Mouse (Mus musculus) lung, postnatal 0 days (tissue): ENCODE results near the gene Cdan1. TPM values are rescaled to one million over a fixed set of nuclear protein-coding genes. Genes with fewer than 3 reads are reported as not detected.

Experiments
- ATAC-seq: fragments of 200-750 bp; cut with Nextera tagmentation; 2 replicates; pipeline ENCODE4 v1.8.0; 2017; ENCODE audit warnings: moderate library complexity
- DNase-seq: peaks from one replicate; pipeline ENCODE4 v3.0.0-alpha.2; 2016; ENCODE audit warnings: low spot score
- H3K27ac ChIP-seq: fragments of 300-500 bp; sonication (generic); 2 replicates; pipeline ENCODE4 v1.5.1; 2014; ENCODE audit warnings: antibody characterized with exemption, mild to moderate bottlenecking, low read length, mixed read lengths
- H3K27me3 ChIP-seq: fragments of 300-500 bp; sonication (generic); replicated peaks from 2 replicates; pipeline ENCODE4 v1.6.1; 2014; ENCODE audit warnings: low read length, mixed read lengths; ENCODE audit not compliant: insufficient read depth
- H3K36me3 ChIP-seq: fragments of 300-500 bp; sonication (generic); 2 replicates; pipeline ENCODE4 v1.6.1; 2014; ENCODE audit warnings: low read length, mixed read lengths; ENCODE audit not compliant: insufficient read depth
- H3K4me1 ChIP-seq: fragments of 300-500 bp; sonication (generic); 2 replicates; pipeline ENCODE4 v1.6.1; 2014; ENCODE audit warnings: antibody characterized with exemption, low read depth, low read length, mixed read lengths; ENCODE audit not compliant: insufficient read depth
- H3K4me2 ChIP-seq: fragments of 300-500 bp; sonication (generic); replicated peaks from 2 replicates; pipeline ENCODE4 v1.6.1; 2014; ENCODE audit warnings: low read depth, mild to moderate bottlenecking, low read length, moderate library complexity, mixed read lengths
- H3K4me3 ChIP-seq: fragments of 300-500 bp; sonication (generic); 2 replicates; pipeline ENCODE4 v1.5.1; 2014; ENCODE audit warnings: low read depth, low read length
- H3K9ac ChIP-seq: fragments of 300-500 bp; sonication (generic); replicated peaks from 2 replicates; pipeline ENCODE4 v1.6.1; 2014; ENCODE audit warnings: low read depth, mild to moderate bottlenecking
- H3K9me3 ChIP-seq: fragments of 300-500 bp; sonication (generic); 2 replicates; pipeline ENCODE4 v1.6.1; 2016; ENCODE audit warnings: low read length, mixed read lengths
- CTCF ChIP-seq: IDR thresholded peaks from 2 replicates; pipeline ENCODE4 v1.5.1; 2016; ENCODE audit warnings: antibody characterized with exemption, mild to moderate bottlenecking
- EP300 ChIP-seq: IDR thresholded peaks from 2 replicates; pipeline ENCODE4 v1.6.1; 2016; ENCODE audit warnings: antibody characterized with exemption, mild to moderate bottlenecking, control low read depth
- WGBS: fragments of 180-500 bp; shearing (Covaris S2); extraction: QIAGEN DNeasy Blood & Tissue Kit; methylation state at CpG from one replicate; pipeline ENCODE4 v1.1.7; 2014; 5-methylcytosine and 5-hydroxymethylcytosine counted together
- polyA plus RNA-seq: library from polyadenylated mRNA; unstranded; fragments of >200 nt; fragmentation: Nextera tagmentation; extraction: Ambion mirVana; gene quantifications from 2 replicates; pipeline ENCODE4 v1.2.1, GENCODE M21; 2015

Cdan1 gene
- polyA plus RNA-seq, 1 experiment from 2014 or later, result 4.0 TPM

- Histone ChIP-seq H3K4me3 (no peak overlapping the region), H3K9me3 (no peaks in the 10 kb centered on the region), H3K4me1 (no peaks in the 10 kb centered on the region), H3K9ac (no peak overlapping the region), H3K36me3 (peaks cover 49% of the 10 kb centered on the region), H3K4me2 (no peak overlapping the region), H3K27ac (no peak overlapping the region), H3K27me3 (no peaks in the 10 kb centered on the region)
- ATAC-seq, result no peak
- WGBS, result 94% methylated on average over 8 of the region's 8 CpGs
- no peak for TF ChIP-seq EP300
- TF ChIP-seq CTCF, result no peak
- no peak for DNase-seq
These were observed 131.4 kb downstream of the Cdan1 start for GRCm38 (mm10) chr2:120718496-120718895.

- Histone ChIP-seq H3K9ac (no peak overlapping the region), H3K4me2 (no peak overlapping the region), H3K4me1 (no peaks in the 10 kb centered on the region), H3K9me3 (no peaks in the 10 kb centered on the region), H3K27ac (no peak overlapping the region), H3K27me3 (no peaks in the 10 kb centered on the region), H3K36me3 (peaks cover 41% of the 10 kb centered on the region), H3K4me3 (no peak overlapping the region)
- no peak for TF ChIP-seq EP300
- TF ChIP-seq CTCF, result no peak
- DNase-seq (no peak), ATAC-seq (no peak)
- WGBS, result 98% methylated on average over 3 of the region's 3 CpGs
These were observed 136.5 kb downstream of the Cdan1 start for GRCm38 (mm10) chr2:120713441-120713840.

- no peak overlapping the region for H3K4me2 ChIP-seq
- no peak for TF ChIP-seq CTCF
- no peak for TF ChIP-seq EP300
- no peak overlapping the region for H3K9ac ChIP-seq
- DNase-seq (no peak), ATAC-seq (no peak)
- H3K36me3 ChIP-seq, result peaks cover 42% of the 10 kb centered on the region
- no peaks in the 10 kb centered on the region for H3K27me3 ChIP-seq
- no peak overlapping the region for H3K27ac ChIP-seq
- WGBS, result 79% methylated on average over 3 of the region's 3 CpGs
- H3K4me1 ChIP-seq, result no peaks in the 10 kb centered on the region
- H3K9me3 ChIP-seq, result no peaks in the 10 kb centered on the region
- no peak overlapping the region for H3K4me3 ChIP-seq
These were observed 139.0 kb downstream of the Cdan1 start for GRCm38 (mm10) chr2:120710948-120711347.

DNA sequence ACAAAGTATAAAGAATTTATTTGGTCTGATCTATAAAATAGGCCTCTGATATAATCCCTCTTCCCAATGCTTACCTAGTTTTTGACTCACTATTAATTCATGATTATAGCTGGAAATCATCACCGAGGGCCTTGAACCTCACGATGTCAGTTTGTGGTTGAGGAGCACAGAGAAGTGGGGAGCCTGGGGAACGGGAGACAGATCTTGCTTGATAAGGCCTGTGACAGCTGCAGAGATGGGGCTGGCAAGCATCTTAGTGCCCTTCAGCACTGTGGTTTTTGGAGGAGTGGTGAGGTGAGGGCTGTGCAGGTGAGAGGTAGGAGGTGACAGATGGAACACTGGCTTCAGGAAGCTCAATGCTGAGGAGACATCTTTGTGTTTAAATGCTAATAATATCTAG is 139.8 kb downstream of the Cdan1 start:
- Histone ChIP-seq H3K4me2 (no peak overlapping the region), H3K27ac (no peak overlapping the region), H3K9me3 (no peaks in the 10 kb centered on the region), H3K9ac (no peak overlapping the region), H3K4me1 (no peaks in the 10 kb centered on the region), H3K27me3 (no peaks in the 10 kb centered on the region), H3K4me3 (no peak overlapping the region), H3K36me3 (peaks cover 43% of the 10 kb centered on the region)
- DNase-seq (no peak), ATAC-seq (no peak)
- 77% methylated on average over 3 of the region's 3 CpGs for WGBS
- TF ChIP-seq CTCF (no peak), EP300 (no peak)

DNA sequence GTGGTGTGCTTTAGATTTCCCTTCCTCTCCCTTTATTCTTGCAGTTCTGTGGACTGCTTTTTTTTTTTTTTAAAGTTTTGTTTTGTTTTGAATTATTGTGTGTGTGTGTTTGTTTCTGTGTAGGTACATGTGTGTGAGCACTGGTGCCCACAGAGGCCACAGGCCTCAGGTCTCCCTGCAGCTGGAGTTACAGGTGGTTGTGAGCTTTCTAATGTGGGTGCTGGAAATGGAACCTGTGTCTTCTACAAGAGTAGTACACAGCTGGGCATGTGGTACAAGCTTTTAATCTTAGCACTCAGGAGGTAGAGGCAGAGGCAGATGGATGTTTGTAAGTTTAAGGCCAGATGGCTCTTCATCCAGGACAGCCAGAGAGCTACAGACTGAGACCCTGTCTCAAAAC is 142.9 kb downstream of the Cdan1 start:
- DNase-seq (no peak), ATAC-seq (no peak)
- no peak for TF ChIP-seq CTCF
- no peak for TF ChIP-seq EP300
- Histone ChIP-seq H3K27ac (no peak overlapping the region), H3K36me3 (peaks cover 18% of the 10 kb centered on the region; the same call in 1 of the 2 replicates), H3K9me3 (no peaks in the 10 kb centered on the region), H3K27me3 (no peaks in the 10 kb centered on the region), H3K4me3 (no peak overlapping the region), H3K4me2 (no peak overlapping the region), H3K9ac (no peak overlapping the region), H3K4me1 (no peaks in the 10 kb centered on the region)

DNA sequence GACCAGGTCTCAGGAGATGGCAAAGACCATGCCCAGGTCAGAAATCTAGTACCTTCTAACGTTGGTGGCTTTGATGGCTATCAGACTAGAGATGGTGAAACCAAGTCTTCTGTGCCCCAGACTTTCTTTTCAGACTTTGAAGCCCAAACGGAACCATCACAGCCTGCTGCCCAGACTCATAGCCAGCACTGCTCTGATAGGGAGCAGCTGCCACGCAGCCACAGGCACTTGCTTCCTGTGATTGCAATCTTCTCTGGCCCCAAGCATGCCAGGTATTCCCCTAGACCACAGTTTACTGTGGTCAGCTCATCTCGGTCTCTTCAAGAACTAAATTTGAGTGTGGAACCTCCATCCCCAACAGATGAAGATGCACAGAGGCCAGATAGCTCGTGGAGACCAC is 147.3 kb downstream of the Cdan1 start:
- Histone ChIP-seq H3K4me2 (no peak overlapping the region), H3K9ac (no peak overlapping the region), H3K9me3 (no peaks in the 10 kb centered on the region), H3K36me3 (peaks cover 20% of the 10 kb centered on the region), H3K4me1 (no peaks in the 10 kb centered on the region), H3K4me3 (no peak overlapping the region), H3K27ac (no peak overlapping the region), H3K27me3 (no peaks in the 10 kb centered on the region)
- 73% methylated on average over 5 of the region's 5 CpGs for WGBS
- DNase-seq (no peak), ATAC-seq (no peak)
- no peak for TF ChIP-seq EP300
- TF ChIP-seq CTCF, result no peak

GRCm38 (mm10) chr2:120700379-120700885 is 149.5 kb downstream of the Cdan1 start:
- peaks cover 15% of the 10 kb centered on the region; the same call in 1 of the 2 replicates for H3K36me3 ChIP-seq
- no peak for TF ChIP-seq CTCF
- TF ChIP-seq EP300, result no peak
- no peak for ATAC-seq
- H3K9ac ChIP-seq, result no peak overlapping the region
- no peak overlapping the region for H3K27ac ChIP-seq
- H3K27me3 ChIP-seq, result no peaks in the 10 kb centered on the region
- H3K9me3 ChIP-seq, result no peaks in the 10 kb centered on the region
- H3K4me1 ChIP-seq, result no peaks in the 10 kb centered on the region
- DNase-seq, result no peak
- H3K4me2 ChIP-seq, result no peak overlapping the region
- H3K4me3 ChIP-seq, result no peak overlapping the region
- 78% methylated on average over 3 of the region's 3 CpGs for WGBS
